Comparison of ENCODE assay signal across 9 mouse cellular contexts in genomic region chr16:8670041-8671035, GRCm38 (mm10). TPM values are rescaled to one million over a fixed set of nuclear protein-coding genes. Genes with fewer than 3 reads are reported as not detected.
DNase-seq lines count a peak whose midpoint lies in the region; ATAC-seq lines count a peak whose summit lies in the region.
"Had no signal": no experiment of that assay in that cellular context is flagged by ENCODE, and none has a peak within 500 bp of the region (broad histone marks: within the 10 kb centered on the region; RNA-seq: fewer than 3 reads in every experiment).

No protein-coding gene starts in this region.

- peak overlapping the region; percentile 77 for H3K4me3 ChIP-seq in lung, embryonic 15.5 days
- peak overlapping the region; percentile 76 for H3K4me3 ChIP-seq in embryonic facial prominence, embryonic 13.5 days
- H3K4me3 ChIP-seq in limb, embryonic 11.5 days (ENCODE audit: low read depth, low read length) = peak overlapping the region; percentile 72
- peak overlapping the region; percentile 89 for H3K4me3 ChIP-seq in neural tube, embryonic 14.5 days (ENCODE audit: low read depth, low read length)

- H3K9ac ChIP-seq in lung, embryonic 15.5 days = peak overlapping the region; percentile 55
- H3K9ac ChIP-seq in embryonic facial prominence, embryonic 13.5 days = peak overlapping the region; percentile 76
- H3K9ac ChIP-seq in limb, embryonic 11.5 days (ENCODE audit: low read length) = peak overlapping the region; percentile 72
- H3K9ac ChIP-seq in neural tube, embryonic 14.5 days (replicated peaks; ENCODE audit: low read depth, low read length) = peak overlapping the region; percentile 80

- H3K27me3 ChIP-seq in lung, embryonic 15.5 days = no peaks in the 10 kb centered on the region; the same call in 1 of the 2 replicates
- H3K27me3 ChIP-seq in embryonic facial prominence, embryonic 13.5 days = peaks cover 9% of the 10 kb centered on the region
- H3K27me3 ChIP-seq in limb, embryonic 11.5 days (ENCODE audit: control insufficient read depth, insufficient read depth, low read length) = 0 out of 2 replicates have a peak, but pooled peaks cover 2% of the 10 kb centered on the region
- H3K27me3 ChIP-seq in neural tube, embryonic 14.5 days (ENCODE audit: control insufficient read depth, insufficient read depth, low read length) = no peaks in the 10 kb centered on the region

- intact Hi-C loops in left cerebral cortex, postnatal 36 days (cut with DNase I) = loop anchor here (5.0 kb wide), 1 partner anchor 33 kb away; the partner anchor contains the start of genes Pmm2 and Tmem186

- 11% methylated on average over 12 of the region's 15 CpGs for WGBS in lung, embryonic 15.5 days
- WGBS in embryonic facial prominence, embryonic 13.5 days = 6% methylated on average over 15 of the region's 15 CpGs
- WGBS in limb, embryonic 11.5 days = 6% methylated on average over 13 of the region's 15 CpGs
- WGBS in neural tube, embryonic 14.5 days = 6% methylated on average over 14 of the region's 15 CpGs

- no peak for ATAC-seq in lung, embryonic 15.5 days (ENCODE audit: borderline replicate concordance, extremely low read depth, low FRiP score, low TSS enrichment)
- no peak for ATAC-seq in embryonic facial prominence, embryonic 13.5 days (ENCODE audit: insufficient number of reproducible peaks, insufficient read depth, low FRiP score, low TSS enrichment, low read depth)
- ATAC-seq in limb, embryonic 11.5 days (ENCODE audit: insufficient number of reproducible peaks, low FRiP score, low TSS enrichment, low read depth) = no peak
- peak; percentile 39 for ATAC-seq in neural tube, embryonic 14.5 days (ENCODE audit: low read depth)

- H3K27ac ChIP-seq in lung, embryonic 15.5 days = peak overlapping the region; percentile 88; the same call in 1 of the 2 replicates
- H3K27ac ChIP-seq in embryonic facial prominence, embryonic 13.5 days = 0 out of 2 replicates have a peak overlapping the region, but pooled peaks have one; percentile 4
- no peak overlapping the region; the same call in 1 of the 2 replicates for H3K27ac ChIP-seq in limb, embryonic 11.5 days (replicated peaks; ENCODE audit: low read depth, low read length)
- peak overlapping the region; percentile 79 for H3K27ac ChIP-seq in neural tube, embryonic 14.5 days (ENCODE audit: low read depth, low read length)

- no peaks in the 10 kb centered on the region for H3K9me3 ChIP-seq in lung, embryonic 15.5 days
- H3K9me3 ChIP-seq in embryonic facial prominence, embryonic 13.5 days = no peaks in the 10 kb centered on the region
- no peaks in the 10 kb centered on the region for H3K9me3 ChIP-seq in limb, embryonic 11.5 days (ENCODE audit: control insufficient read depth, low read length)
- H3K9me3 ChIP-seq in neural tube, embryonic 14.5 days (ENCODE audit: control insufficient read depth, low read length) = no peaks in the 10 kb centered on the region

- H3K4me2 ChIP-seq in lung, embryonic 15.5 days = peak overlapping the region; percentile 85
- H3K4me2 ChIP-seq in embryonic facial prominence, embryonic 13.5 days = peak overlapping the region; percentile 80
- peak overlapping the region; percentile 68 for H3K4me2 ChIP-seq in limb, embryonic 11.5 days (ENCODE audit: low read depth, severe bottlenecking)
- peak overlapping the region; percentile 89 for H3K4me2 ChIP-seq in neural tube, embryonic 14.5 days (ENCODE audit: low read depth, low read length)

- no peak for DNase-seq in lung, adult 18-20 months
- DNase-seq in limb, embryonic 11.5 days (ENCODE audit: low spot score) = peak; percentile 49
- no peak for DNase-seq in frontal cortex, adult 2 months (ENCODE audit: extremely low spot score in 1 of 2, low spot score in 1 of 2)
- DNase-seq in left cerebral cortex, postnatal 36 days (ENCODE audit: low spot score in 2 of 2) = no peak
- no peak for DNase-seq in layer of hippocampus, adult 18-20 months (ENCODE audit: low spot score in 2 of 2)

- peaks cover 55% of the 10 kb centered on the region for H3K4me1 ChIP-seq in lung, embryonic 15.5 days
- H3K4me1 ChIP-seq in embryonic facial prominence, embryonic 13.5 days = peaks cover 37% of the 10 kb centered on the region
- H3K4me1 ChIP-seq in limb, embryonic 11.5 days (ENCODE audit: control insufficient read depth, insufficient read depth, low read length) = peaks cover 14% of the 10 kb centered on the region
- peaks cover 44% of the 10 kb centered on the region for H3K4me1 ChIP-seq in neural tube, embryonic 14.5 days (ENCODE audit: control insufficient read depth, insufficient read depth, low read length)

- no peaks in the 10 kb centered on the region for H3K36me3 ChIP-seq in lung, embryonic 15.5 days
- no peaks in the 10 kb centered on the region for H3K36me3 ChIP-seq in embryonic facial prominence, embryonic 13.5 days
- no peaks in the 10 kb centered on the region for H3K36me3 ChIP-seq in limb, embryonic 11.5 days (ENCODE audit: control insufficient read depth, insufficient read depth, low read length)
- no peaks in the 10 kb centered on the region for H3K36me3 ChIP-seq in neural tube, embryonic 14.5 days (ENCODE audit: control insufficient read depth, insufficient read depth, low read length)

RNA-seq across cellular contexts. Expression of gene Carhsp1, which starts 1.6 kb away (rescaled TPM):
- 93.7 and 96.8 TPM in 2 replicates for polyA plus RNA-seq in lung, embryonic 15.5 days (2015; fragmentation: Nextera tagmentation; extraction: Ambion mirVana)
- polyA plus RNA-seq in embryonic facial prominence, embryonic 13.5 days (2015; fragmentation: Nextera tagmentation; extraction: Ambion mirVana) = 79.4 and 80.4 TPM in 2 replicates
- 53.4 and 53.6 TPM in 2 replicates for polyA plus RNA-seq in limb, embryonic 11.5 days (2014; fragmentation: Nextera tagmentation; extraction: Ambion mirVana)
- polyA plus RNA-seq in neural tube, embryonic 14.5 days (2014; fragmentation: Nextera tagmentation; extraction: Ambion mirVana) = 58.5 and 73.7 TPM in 2 replicates
- 28.2 and 31.1 TPM in 2 replicates for polyA plus RNA-seq in frontal cortex, adult 2 months (2012; rRNA removed)
- total RNA-seq in left cerebral cortex, postnatal 36 days (2021) = 10 to 100 TPM; 15.6 to 20.2 TPM
- total RNA-seq in layer of hippocampus, adult 18-20 months (2021) = 10 to 100 TPM; 27.3 to 28.4 TPM

RNA-seq across cellular contexts. Expression of gene Gm5767, which starts 10.2 kb away (rescaled TPM):
- not detected in 2 replicates for polyA plus RNA-seq in lung, embryonic 15.5 days (2015; fragmentation: Nextera tagmentation; extraction: Ambion mirVana)
- not detected in 2 replicates for polyA plus RNA-seq in embryonic facial prominence, embryonic 13.5 days (2015; fragmentation: Nextera tagmentation; extraction: Ambion mirVana)
- polyA plus RNA-seq in limb, embryonic 11.5 days (2014; fragmentation: Nextera tagmentation; extraction: Ambion mirVana) = not detected in 2 replicates
- polyA plus RNA-seq in neural tube, embryonic 14.5 days (2014; fragmentation: Nextera tagmentation; extraction: Ambion mirVana) = not detected in 2 replicates
- polyA plus RNA-seq in frontal cortex, adult 2 months (2012; rRNA removed) = 0.80 TPM in 1 of 2 replicates, not detected in the other
- total RNA-seq in left cerebral cortex, postnatal 36 days (2021) = not detected
- total RNA-seq in layer of hippocampus, adult 18-20 months (2021) = not detected
- total RNA-seq: common myeloid progenitor, adult 5-6 weeks had no signal

RNA-seq across cellular contexts. Expression of gene Tmem186, which starts 32.8 kb away (rescaled TPM):
- 18.3 and 19.7 TPM in 2 replicates for polyA plus RNA-seq in lung, embryonic 15.5 days (2015; fragmentation: Nextera tagmentation; extraction: Ambion mirVana)
- 22.3 and 22.6 TPM in 2 replicates for polyA plus RNA-seq in embryonic facial prominence, embryonic 13.5 days (2015; fragmentation: Nextera tagmentation; extraction: Ambion mirVana)
- polyA plus RNA-seq in limb, embryonic 11.5 days (2014; fragmentation: Nextera tagmentation; extraction: Ambion mirVana) = 17.2 and 17.5 TPM in 2 replicates
- 13.8 and 17.7 TPM in 2 replicates for polyA plus RNA-seq in neural tube, embryonic 14.5 days (2014; fragmentation: Nextera tagmentation; extraction: Ambion mirVana)
- 16.8 and 18.2 TPM in 2 replicates for polyA plus RNA-seq in frontal cortex, adult 2 months (2012; rRNA removed)
- 10 to 100 TPM; 12.0 to 13.4 TPM for total RNA-seq in left cerebral cortex, postnatal 36 days (2021)
- total RNA-seq in layer of hippocampus, adult 18-20 months (2021) = 10 to 100 TPM; 11.5 to 13.1 TPM

RNA-seq across cellular contexts. Expression of gene Pmm2, which starts 32.9 kb away (rescaled TPM):
- polyA plus RNA-seq in lung, embryonic 15.5 days (2015; fragmentation: Nextera tagmentation; extraction: Ambion mirVana) = 51.2 and 53.2 TPM in 2 replicates
- 59.9 and 62.0 TPM in 2 replicates for polyA plus RNA-seq in embryonic facial prominence, embryonic 13.5 days (2015; fragmentation: Nextera tagmentation; extraction: Ambion mirVana)
- 43.7 and 48.5 TPM in 2 replicates for polyA plus RNA-seq in limb, embryonic 11.5 days (2014; fragmentation: Nextera tagmentation; extraction: Ambion mirVana)
- 38.7 and 39.4 TPM in 2 replicates for polyA plus RNA-seq in neural tube, embryonic 14.5 days (2014; fragmentation: Nextera tagmentation; extraction: Ambion mirVana)
- polyA plus RNA-seq in frontal cortex, adult 2 months (2012; rRNA removed) = 45.3 and 48.4 TPM in 2 replicates
- total RNA-seq in left cerebral cortex, postnatal 36 days (2021) = 10 to 100 TPM; 24.3 to 50.5 TPM
- 10 to 100 TPM; 25.4 to 29.5 TPM for total RNA-seq in layer of hippocampus, adult 18-20 months (2021)
